Mouse (Mus musculus) embryonic facial prominence, embryonic 15.5 days (tissue): ENCODE data around the gene Psmb2. TPM values are rescaled to one million over a fixed set of nuclear protein-coding genes. Genes with fewer than 3 reads are reported as not detected.

ENCODE experiments used
- ATAC-seq: fragments of 200-750 bp; cut with Nextera tagmentation; 2 replicates; pipeline ENCODE4 v1.8.0; 2017; ENCODE audit warnings: low read depth, moderate TSS enrichment; ENCODE audit not compliant: insufficient number of reproducible peaks, low FRiP score, low TSS enrichment
- H3K27ac ChIP-seq: fragments of 300-500 bp; sonication (generic); replicated peaks from 2 replicates; pipeline ENCODE4 v1.5.1; 2015; ENCODE audit warnings: mild to moderate bottlenecking, inconsistent platforms
- H3K27me3 ChIP-seq: fragments of 300-500 bp; sonication (generic); 2 replicates; pipeline ENCODE4 v1.6.1; 2015; ENCODE audit warnings: inconsistent platforms
- H3K36me3 ChIP-seq: fragments of 300-500 bp; sonication (generic); 2 replicates; pipeline ENCODE4 v1.6.1; 2015; ENCODE audit warnings: mild to moderate bottlenecking, inconsistent platforms
- H3K4me1 ChIP-seq: fragments of 300-500 bp; sonication (generic); 2 replicates; pipeline ENCODE4 v1.6.1; 2015; ENCODE audit warnings: inconsistent platforms
- H3K4me2 ChIP-seq: fragments of 300-500 bp; sonication (generic); replicated peaks from 2 replicates; pipeline ENCODE4 v1.6.1; 2015; ENCODE audit warnings: mild to moderate bottlenecking, inconsistent platforms
- H3K4me3 ChIP-seq: fragments of 300-500 bp; sonication (generic); replicated peaks from 2 replicates; pipeline ENCODE4 v1.5.1; 2015; ENCODE audit warnings: mild to moderate bottlenecking, inconsistent platforms
- H3K9ac ChIP-seq: fragments of 300-500 bp; sonication (generic); 2 replicates; pipeline ENCODE4 v1.6.1; 2015; ENCODE audit warnings: inconsistent platforms
- H3K9me3 ChIP-seq: fragments of 300-500 bp; sonication (generic); replicated peaks from 2 replicates; pipeline ENCODE4 v1.6.1; 2016; ENCODE audit warnings: inconsistent platforms
- WGBS: fragments of 180-500 bp; shearing (Covaris S2); methylation state at CpG from one replicate; pipeline ENCODE4 v1.1.7; 2015; 5-methylcytosine and 5-hydroxymethylcytosine counted together
- polyA plus RNA-seq: library from polyadenylated mRNA; unstranded; fragments of >200 nt; fragmentation: Nextera tagmentation; extraction: Ambion mirVana; gene quantifications from 2 replicates; pipeline ENCODE4 v1.2.1, GENCODE M21; 2015

The Psmb2 gene
- polyA plus RNA-seq, 1 experiment from 2014 or later, result 431 TPM

DNA sequence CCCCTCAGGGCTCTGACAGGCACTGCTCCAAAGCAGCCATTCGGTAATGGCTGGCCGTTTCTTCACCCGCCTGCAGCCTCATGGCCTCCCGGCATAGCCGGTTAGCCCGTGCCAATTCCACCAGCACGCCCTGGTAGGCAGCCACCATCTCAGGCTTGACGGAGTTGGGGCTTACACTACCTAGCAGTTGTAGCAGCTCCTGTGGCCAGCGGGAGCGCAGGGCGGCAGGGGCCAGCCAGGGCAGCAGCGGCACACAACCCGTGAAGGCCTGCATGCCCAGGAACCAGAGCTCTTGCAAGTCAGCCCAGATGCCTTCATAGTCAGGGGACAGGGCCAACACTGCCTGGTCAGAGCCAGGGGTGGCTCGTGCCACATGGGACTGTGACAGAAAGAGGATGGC is 67.4 kb downstream of the Psmb2 start:
- no peak overlapping the region for H3K4me3 ChIP-seq
- H3K4me2 ChIP-seq, result no peak overlapping the region
- H3K4me1 ChIP-seq, result peaks cover 29% of the 10 kb centered on the region
- no peak overlapping the region for H3K9ac ChIP-seq
- H3K9me3 ChIP-seq, result no peaks in the 10 kb centered on the region
- WGBS, result 92% methylated on average over 14 of the region's 14 CpGs
- no peaks in the 10 kb centered on the region for H3K27me3 ChIP-seq
- H3K27ac ChIP-seq, result no peak overlapping the region
- peaks cover 52% of the 10 kb centered on the region for H3K36me3 ChIP-seq
- ATAC-seq, result no peak

DNA sequence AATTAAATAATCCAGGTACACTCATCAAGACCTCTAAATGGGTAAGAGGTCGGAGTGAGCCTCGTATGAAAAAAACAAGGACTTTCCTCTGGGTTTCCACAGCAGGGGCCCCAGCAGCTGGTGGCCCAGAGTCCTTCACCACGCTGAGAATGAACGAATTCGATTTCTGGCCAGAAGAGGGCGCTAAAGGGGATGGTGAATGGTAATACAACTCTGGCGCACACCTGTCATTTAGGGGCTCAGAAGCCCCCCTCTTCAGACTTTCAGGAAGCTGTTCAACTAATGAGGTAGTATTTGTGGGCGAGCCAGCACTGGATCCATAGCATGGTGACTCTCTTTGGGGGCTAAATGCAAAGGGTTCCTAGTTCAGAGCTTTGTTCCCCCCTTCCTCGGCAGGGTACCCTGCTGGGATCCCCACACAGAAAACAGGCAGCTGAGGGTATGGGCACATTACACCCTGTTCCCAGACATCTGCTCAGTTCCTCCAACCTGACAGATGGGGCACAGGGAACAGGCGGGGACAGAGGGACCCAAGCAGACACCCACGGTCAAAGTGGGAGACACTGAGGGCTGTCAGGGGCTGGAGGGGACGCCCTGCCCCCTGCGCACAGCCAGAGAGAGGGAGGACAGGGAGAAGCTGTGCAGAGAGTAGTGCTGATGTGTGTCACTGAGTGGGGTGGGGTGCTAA is 68.2 kb downstream of the Psmb2 start:
- Histone ChIP-seq H3K4me1 (peaks cover 34% of the 10 kb centered on the region), H3K27ac (no peak overlapping the region), H3K9ac (no peak overlapping the region), H3K36me3 (peaks cover 58% of the 10 kb centered on the region), H3K4me3 (no peak overlapping the region), H3K9me3 (no peaks in the 10 kb centered on the region), H3K27me3 (no peaks in the 10 kb centered on the region), H3K4me2 (no peak overlapping the region)
- no peak for ATAC-seq
- 40% methylated on average over 13 of the region's 13 CpGs for WGBS

DNA sequence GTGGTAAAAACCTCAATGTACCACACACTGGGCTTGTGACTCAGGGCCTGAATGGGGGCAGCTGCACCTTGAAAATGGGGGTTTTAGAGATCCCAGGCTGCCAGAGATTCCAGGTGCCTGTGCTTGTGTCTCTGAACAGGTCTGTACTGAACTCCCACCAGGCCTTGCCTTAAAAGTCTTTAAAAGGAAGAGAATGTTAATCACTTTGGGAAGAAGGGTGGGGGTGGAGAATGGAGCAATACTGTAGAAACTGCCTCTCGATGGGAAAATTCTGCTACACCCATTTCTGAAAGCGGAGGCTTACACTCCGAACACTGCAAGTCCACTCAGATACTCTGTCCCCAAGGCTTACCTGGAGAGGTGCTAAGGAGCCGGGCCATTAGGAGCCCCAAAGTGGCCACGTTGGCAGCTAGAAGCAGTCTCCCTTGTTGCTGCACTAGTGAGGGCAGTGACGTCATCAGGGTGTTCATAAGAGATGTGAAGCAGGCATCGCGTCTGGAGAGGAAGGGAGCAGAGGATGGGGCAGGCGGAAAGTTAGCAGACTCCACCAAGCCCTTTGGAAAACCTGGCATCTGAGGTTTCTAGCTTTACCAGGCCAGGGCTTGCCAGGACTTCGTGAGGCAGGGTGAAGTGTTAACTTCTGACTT is 68.9 kb downstream of the Psmb2 start:
- Histone ChIP-seq H3K9me3 (no peaks in the 10 kb centered on the region), H3K4me1 (peaks cover 38% of the 10 kb centered on the region), H3K4me3 (no peak overlapping the region), H3K27ac (no peak overlapping the region), H3K9ac (no peak overlapping the region), H3K4me2 (no peak overlapping the region), H3K36me3 (peaks cover 58% of the 10 kb centered on the region), H3K27me3 (no peaks in the 10 kb centered on the region)
- ATAC-seq, result no peak
- WGBS, result 81% methylated on average over 10 of the region's 10 CpGs

DNA sequence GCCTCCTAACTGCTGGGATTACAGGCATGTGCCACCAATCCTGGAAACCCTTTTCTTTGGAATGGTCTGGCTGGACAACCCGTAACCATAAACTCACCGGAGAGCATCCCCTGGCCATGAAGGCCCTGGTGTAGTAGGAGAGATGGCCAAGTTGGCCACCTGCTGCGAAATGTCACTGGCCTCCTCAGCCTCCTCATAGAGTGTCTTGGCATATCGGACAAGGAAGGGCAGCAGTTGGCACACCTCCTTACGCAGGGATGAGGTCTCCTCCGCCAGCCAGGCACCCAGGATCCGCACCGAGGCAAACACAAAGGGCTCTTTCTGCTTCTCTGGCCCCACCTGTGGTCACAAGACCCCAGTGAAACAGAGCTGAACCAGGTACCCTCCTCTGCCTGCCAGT is 71.0 kb downstream of the Psmb2 start:
- ATAC-seq, result no peak
- no peak overlapping the region for H3K4me2 ChIP-seq
- peaks cover 46% of the 10 kb centered on the region for H3K4me1 ChIP-seq
- H3K9ac ChIP-seq, result no peak overlapping the region
- WGBS, result 91% methylated on average over 8 of the region's 8 CpGs
- H3K36me3 ChIP-seq, result peaks cover 58% of the 10 kb centered on the region
- H3K27me3 ChIP-seq, result no peaks in the 10 kb centered on the region
- H3K4me3 ChIP-seq, result no peak overlapping the region
- H3K9me3 ChIP-seq, result no peaks in the 10 kb centered on the region
- no peak overlapping the region for H3K27ac ChIP-seq

DNA sequence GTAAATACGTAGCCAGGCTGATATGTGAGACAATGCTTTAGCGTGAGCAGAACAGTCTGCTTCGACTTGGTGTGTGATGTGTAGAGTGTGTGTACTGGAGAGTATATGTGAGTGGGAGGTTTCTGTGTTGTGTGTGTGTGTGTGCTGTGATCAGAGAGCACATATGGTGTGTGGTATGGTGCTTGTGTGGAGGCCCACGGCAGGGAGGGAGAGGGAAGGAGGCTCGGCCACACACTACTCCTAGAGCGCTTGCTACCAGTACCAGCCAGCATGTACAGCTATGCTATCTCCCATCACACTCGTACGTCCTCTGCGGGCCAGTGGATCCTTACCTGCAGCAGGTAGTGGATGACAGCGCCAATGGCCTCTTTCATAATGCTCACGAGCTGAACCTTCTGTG is 72.1 kb downstream of the Psmb2 start:
- peaks cover 48% of the 10 kb centered on the region for H3K36me3 ChIP-seq
- H3K4me3 ChIP-seq, result no peak overlapping the region
- peaks cover 45% of the 10 kb centered on the region for H3K4me1 ChIP-seq
- H3K9ac ChIP-seq, result no peak overlapping the region
- H3K27ac ChIP-seq, result peak overlapping the region; percentile 60
- 76% methylated on average over 11 of the region's 11 CpGs for WGBS
- no peaks in the 10 kb centered on the region for H3K27me3 ChIP-seq
- H3K4me2 ChIP-seq, result 0 out of 2 replicates have a peak overlapping the region, but pooled peaks have one; percentile 29
- ATAC-seq, result no peak
- no peaks in the 10 kb centered on the region for H3K9me3 ChIP-seq

DNA sequence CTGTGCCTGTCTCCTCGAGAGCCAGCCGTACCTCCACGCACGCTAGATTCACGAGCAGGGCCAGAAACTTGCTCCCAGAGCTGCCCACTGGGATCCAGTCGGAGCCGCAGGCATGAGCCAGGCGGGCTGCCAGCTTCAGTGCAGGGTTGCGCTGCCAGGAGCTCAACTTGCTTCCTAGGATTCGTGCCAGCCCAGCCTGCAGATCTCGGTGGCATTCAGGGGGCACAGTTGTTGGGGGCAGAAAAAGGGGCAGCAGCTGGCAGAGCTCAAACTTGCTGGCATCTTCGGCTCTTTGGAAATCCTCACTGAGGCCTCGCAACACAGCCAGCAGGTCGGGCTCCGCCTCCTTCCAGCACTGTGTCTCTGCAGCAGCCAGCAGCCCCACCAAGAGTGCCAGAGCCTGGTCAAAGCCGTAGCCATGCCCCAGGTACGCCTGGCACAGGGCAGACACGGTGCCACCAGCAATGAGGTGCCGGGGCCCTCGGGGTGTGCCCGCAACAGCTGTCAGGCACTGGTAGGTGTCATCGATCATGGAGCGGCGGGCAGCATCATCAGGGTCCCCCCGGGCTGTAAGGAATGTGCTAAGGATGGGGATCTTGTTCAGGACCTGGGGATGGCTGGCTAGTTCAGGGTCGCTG is 72.7 kb downstream of the Psmb2 start:
- Histone ChIP-seq H3K4me3 (no peak overlapping the region), H3K9me3 (no peaks in the 10 kb centered on the region), H3K27ac (peak overlapping the region; percentile 60), H3K27me3 (no peaks in the 10 kb centered on the region), H3K4me1 (peaks cover 50% of the 10 kb centered on the region), H3K36me3 (peaks cover 42% of the 10 kb centered on the region), H3K4me2 (peak overlapping the region; percentile 29), H3K9ac (no peak overlapping the region)
- 66% methylated on average over 26 of the region's 26 CpGs for WGBS
- no peak for ATAC-seq

DNA sequence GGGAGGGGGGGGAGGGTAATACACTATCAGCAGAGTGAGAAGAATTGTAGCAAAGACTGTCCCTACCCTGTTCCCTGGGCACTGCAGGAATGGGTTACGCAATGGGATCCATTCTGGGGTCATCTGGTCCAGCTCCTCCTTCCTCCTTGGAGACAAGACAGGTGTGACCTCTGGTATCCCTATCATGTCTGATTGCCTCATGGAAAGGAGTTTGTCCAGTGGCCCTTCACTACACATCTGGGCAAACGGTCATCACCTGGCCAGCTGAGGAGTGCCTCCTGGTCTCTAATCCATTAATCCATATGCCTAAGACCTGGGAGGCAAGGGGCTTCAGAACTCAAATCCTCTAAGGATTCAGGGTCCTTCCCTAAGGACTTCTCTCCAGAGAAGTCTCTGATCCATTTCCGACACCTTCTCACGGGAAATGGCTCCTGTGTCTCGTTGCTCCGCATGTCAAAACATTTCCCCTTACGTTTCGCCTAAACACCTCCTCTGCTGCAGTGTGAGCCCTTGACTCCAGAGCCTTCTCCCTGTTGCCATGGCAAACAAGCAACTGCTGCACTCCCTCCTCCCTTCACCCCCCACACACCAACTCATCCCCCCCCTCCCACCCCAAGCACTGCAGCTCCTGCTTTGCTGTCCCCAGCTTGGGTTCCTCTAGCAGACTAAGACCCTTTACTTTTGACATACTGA is 73.6 kb downstream of the Psmb2 start:
- 59% methylated on average over 8 of the region's 8 CpGs for WGBS
- H3K4me2 ChIP-seq, result peak overlapping the region; percentile 98; the same call in 1 of the 2 replicates

DNA sequence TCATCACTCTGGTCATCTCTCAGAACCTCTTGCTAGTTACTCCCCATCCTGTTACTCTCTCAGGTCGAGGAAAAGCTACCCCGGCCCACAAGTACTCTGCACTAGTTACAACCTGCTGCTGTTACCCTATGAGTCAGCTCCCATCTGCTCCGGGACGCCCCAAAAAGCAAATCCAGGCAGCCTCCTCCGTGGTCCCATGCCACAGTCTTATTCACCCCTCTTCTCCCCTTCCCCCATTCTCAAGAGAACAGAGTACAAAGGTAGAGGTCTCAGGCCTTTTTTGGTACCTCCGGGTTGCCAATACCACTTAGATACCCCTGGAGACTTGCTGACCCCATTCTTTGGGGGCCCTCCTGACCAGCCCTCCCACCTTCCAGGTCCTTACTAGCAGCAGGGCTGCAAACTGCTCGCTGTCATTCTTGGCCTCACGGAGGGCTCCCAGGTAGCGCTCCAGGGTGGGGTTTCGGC is 74.2 kb downstream of the Psmb2 start:
- Histone ChIP-seq H3K4me3 (peak overlapping the region; percentile 91), H3K27ac (no peak overlapping the region), H3K27me3 (no peaks in the 10 kb centered on the region), H3K9me3 (no peaks in the 10 kb centered on the region), H3K4me1 (peaks cover 52% of the 10 kb centered on the region), H3K9ac (no peak overlapping the region), H3K4me2 (peak overlapping the region; percentile 98), H3K36me3 (peaks cover 33% of the 10 kb centered on the region)
- 42% methylated on average over 10 of the region's 10 CpGs for WGBS
- ATAC-seq, result no peak

More for the DNA sequence above, 73.6 kb downstream of the Psmb2 start:
- H3K4me3 ChIP-seq, result 0 out of 2 replicates have a peak overlapping the region, but pooled peaks have one; percentile 91
- H3K9ac ChIP-seq, result no peak overlapping the region
- H3K9me3 ChIP-seq, result no peaks in the 10 kb centered on the region
- peaks cover 52% of the 10 kb centered on the region for H3K4me1 ChIP-seq
- ATAC-seq, result no peak
- H3K27me3 ChIP-seq, result no peaks in the 10 kb centered on the region
- H3K36me3 ChIP-seq, result peaks cover 38% of the 10 kb centered on the region
- no peak overlapping the region for H3K27ac ChIP-seq

DNA sequence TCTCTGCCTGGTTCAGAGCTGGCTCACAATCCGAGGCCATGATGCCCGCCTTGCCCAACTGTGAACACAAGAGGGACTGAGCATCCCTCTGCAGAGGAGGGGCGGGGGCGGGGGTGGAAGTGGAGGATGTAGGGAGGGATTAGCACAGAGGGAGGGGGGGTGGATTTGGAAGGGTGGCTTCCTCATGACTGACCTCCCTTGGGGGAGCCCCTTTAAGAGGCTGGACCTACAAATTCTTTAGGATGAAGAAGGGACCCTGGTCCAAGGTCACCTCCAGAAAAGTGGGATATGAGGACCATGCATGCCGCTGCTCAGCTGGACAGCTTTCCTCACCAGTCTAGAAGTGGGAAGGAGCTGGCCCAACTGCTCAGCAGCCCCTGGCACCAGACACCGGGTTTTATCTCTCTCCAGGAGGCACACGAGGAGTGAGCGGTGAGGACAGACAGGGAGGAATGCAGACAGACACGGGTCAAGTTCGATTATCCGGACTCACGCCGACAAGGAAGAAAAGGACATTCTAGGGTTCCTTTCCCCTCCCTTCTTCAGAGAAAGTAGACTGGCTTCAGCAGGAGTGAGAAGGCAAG is 74.7 kb downstream of the Psmb2 start:
- peaks cover 52% of the 10 kb centered on the region for H3K4me1 ChIP-seq
- ATAC-seq, result no peak

DNA sequence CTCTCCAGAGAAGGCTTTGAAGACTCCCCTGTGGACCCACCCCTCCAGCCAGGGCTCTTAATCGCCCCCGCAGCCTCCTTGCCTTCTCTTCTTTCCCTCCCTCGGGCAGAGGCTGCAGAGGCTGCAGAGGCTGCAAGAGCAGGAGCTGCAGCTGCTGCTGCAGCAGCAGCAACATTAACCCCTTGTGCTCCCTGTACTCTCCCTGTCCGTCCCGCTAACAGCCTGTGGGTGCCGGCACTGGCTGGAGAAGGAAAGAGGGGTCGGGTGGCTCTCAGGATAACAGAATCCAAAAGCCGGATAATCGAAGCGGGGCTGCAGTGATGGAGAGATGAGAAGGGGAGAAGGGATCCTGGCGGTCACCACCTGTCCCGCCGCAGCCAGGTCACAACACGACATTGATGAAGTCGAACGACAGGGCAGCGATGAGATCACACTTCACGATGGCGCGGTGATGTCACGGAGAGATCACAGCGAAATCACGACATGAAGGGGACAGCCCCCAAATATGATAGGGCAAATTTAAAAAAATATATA is 75.2 kb downstream of the Psmb2 start:
- Histone ChIP-seq H3K4me3 (peak overlapping the region; percentile 91), H3K9ac (peak overlapping the region; percentile 82), H3K27me3 (no peaks in the 10 kb centered on the region), H3K4me2 (peak overlapping the region; percentile 98), H3K36me3 (peaks cover 26% of the 10 kb centered on the region), H3K9me3 (no peaks in the 10 kb centered on the region), H3K27ac (peak overlapping the region; percentile 98), H3K4me1 (peaks cover 52% of the 10 kb centered on the region)
- no peak for ATAC-seq
- under 1% methylated on average over 23 of the region's 23 CpGs for WGBS

More for the DNA sequence above, 74.7 kb downstream of the Psmb2 start:
- Histone ChIP-seq H3K4me2 (peak overlapping the region; percentile 98), H3K9ac (peak overlapping the region; percentile 82), H3K27ac (peak overlapping the region; percentile 98; the same call in 1 of the 2 replicates), H3K27me3 (no peaks in the 10 kb centered on the region), H3K4me3 (peak overlapping the region; percentile 91), H3K9me3 (no peaks in the 10 kb centered on the region), H3K36me3 (peaks cover 28% of the 10 kb centered on the region)
- WGBS, result 4% methylated on average over 13 of the region's 13 CpGs
